Mouse (Mus musculus) layer of hippocampus, adult 11-12 months (tissue): ENCODE measurements around the gene Igf2r.
A peak's percentile ranks its signal among the peaks of the same experiment; 100 is the strongest.

Experiments
- DNase-seq: peaks from one replicate; pipeline ENCODE4 v3.0.0; 2022; ENCODE audit warnings: low spot score

The Igf2r gene

GRCm38 (mm10) chr17:12782861-12783847 is 13.7 kb upstream of the Igf2r start:
- DNase-seq: no peak

DNA sequence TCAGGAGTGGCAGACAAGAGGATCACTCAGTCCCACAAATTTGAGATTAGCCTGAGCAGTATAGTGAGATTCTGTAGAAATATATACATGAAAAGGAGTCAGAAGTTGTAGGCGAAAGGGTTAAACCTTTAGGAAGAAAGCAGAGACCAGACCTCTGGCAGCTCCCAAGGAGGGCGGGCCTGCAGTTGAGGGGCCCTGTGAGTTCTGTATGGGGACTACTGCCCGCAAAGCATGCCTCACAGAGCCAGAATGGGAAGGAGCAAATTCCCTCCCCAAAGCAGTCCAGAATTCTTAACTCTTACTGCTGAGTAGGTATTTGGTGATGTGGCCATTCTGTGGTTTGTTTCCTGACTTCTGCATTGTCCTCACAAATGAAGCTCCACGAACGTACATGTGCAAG is 11.6 kb upstream of the Igf2r start:
- DNase-seq: no peak

- DNase-seq: no peak
These were observed 10.7 kb upstream of the Igf2r start for GRCm38 (mm10) chr17:12780125-12780524.

GRCm38 (mm10) chr17:12779442-12779841 is 10.0 kb upstream of the Igf2r start:
- DNase-seq: no peak

- DNase-seq: no peak
These were observed 4.5 kb upstream of the Igf2r start for GRCm38 (mm10) chr17:12773956-12774355.

- DNase-seq: no peak
These were observed 1.0 kb upstream of the Igf2r start for GRCm38 (mm10) chr17:12770500-12770899.

DNA sequence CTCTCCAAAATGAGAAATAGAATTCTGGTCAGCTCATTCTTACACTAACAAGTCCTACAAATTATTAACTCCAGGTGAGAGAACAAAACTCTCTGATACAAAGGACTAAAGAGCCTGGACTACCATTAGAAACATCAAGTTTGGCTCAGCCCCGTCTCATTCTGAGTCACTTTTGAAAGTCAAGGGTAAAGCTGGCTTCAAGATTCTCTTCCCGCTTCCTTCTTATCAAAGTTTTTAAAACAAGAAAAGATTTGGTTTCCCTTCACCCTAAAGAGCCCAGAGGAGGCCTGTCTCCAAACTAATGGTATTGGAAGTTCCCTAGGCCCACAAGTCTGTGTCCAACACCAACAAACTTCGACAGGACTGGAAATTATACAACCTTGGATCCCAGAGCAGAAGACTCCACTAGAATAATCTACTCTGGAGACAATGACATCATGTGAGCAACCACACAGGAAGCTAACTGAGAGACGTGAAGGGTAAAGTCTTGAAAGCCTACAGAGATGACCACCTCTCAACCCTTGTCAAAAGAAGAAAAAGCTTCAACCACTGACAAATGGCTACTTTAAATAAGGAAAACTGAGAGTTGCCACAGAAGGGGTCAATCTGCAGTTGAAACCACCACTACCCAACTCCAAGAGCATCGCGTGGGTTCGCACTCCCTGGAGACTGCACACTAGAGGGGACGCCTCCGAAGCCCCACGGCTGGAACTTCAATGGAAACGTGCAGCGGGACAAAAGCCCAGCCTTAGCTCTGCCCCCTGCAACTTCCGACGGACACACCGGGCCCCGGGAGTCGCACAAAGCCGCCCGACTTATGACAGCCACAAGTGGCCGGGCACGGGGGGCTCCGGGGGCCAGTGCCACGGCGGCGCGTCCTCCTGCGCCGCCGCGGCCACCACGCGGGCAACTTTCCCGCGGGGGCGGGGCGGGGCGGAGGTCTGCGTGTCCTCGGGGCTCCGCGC is 767 bp downstream of the Igf2r start:
- no peak for DNase-seq

DNA sequence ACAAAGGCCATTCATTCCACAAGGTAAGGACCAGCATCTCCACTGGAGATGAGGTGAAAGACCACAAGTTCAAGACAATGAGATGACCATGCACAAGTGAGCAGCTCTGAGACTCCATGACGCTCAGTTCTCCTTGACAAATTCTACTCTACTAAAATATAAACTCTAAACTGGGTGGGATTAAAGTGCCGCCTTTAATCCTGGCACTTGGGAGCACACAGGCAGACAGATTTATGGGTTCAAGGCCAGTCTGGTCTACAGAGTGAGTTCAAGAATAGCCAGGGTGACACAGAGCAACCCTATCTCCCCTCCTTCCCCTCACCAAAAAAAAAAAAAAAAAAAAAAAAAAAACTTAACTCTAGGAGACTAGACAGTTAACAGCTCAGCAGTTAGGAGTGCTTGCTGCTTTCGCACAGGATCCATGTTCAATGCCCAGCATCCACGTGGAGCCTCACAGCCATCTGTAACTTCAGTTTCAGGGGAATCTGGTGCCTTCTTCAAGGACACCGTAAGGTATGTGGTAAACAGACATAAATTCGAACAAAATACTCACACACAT is 2.1 kb downstream of the Igf2r start:
- no peak for DNase-seq

GRCm38 (mm10) chr17:12763412-12763811 is 6.1 kb downstream of the Igf2r start:
- DNase-seq: no peak

GRCm38 (mm10) chr17:12760355-12761146 is 8.9 kb downstream of the Igf2r start:
- DNase-seq: no peak

- DNase-seq: no peak
These were observed 9.8 kb downstream of the Igf2r start for GRCm38 (mm10) chr17:12759646-12760074.

DNA sequence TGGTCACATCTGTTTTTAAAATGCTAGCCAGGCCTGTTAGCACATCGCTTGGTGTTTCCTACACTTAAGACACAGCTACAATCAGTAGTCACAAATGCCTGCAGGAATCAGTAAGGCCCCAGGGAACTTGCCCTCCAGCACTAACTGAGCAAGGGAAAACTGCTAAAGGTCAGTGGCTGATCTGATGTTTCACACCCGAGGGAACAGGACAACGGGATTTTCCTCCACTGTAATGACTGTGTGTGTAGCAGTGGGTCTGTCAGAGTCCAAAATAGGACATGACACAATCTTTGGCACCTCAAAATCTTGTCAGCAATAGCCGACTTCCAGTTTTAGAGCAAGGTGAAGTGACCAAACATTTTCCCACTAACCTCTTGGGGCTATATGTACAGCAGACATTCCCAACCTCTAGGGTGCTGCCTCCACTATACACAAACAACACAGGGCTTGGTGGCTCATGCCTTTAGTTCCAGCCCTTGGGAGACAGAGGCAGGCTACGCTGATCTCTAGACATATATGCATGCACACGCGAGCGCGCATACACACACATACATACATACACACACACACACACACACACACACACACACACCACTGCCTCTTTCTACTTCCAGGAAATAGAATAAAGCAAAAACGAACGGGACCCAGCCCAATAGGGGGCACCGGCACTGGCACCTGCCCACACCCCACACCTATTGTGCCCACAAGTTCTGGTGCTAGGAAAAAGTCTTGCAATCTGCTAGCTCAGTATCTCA is 10.6 kb downstream of the Igf2r start:
- no peak for DNase-seq

DNA sequence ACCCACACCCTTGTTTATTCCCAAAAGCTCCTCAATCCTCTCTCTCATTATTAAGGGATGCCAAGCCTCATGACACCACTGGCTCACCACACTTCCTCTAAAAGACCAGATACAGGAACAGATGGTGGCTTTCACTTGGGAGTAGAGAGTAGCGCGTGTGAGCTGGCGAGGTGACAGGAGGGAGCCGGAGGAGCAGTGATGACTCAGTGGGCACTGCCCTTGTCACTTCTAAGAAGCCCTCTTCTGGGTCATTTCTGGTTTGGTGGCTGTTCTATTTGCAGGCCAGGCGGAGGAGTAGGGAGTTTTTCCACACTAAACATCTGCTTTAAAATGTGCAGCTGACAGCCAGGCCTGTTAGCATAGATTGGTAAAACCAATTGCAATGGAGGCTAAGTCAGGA is 11.5 kb downstream of the Igf2r start:
- peak; percentile 41 for DNase-seq

GRCm38 (mm10) chr17:12757161-12757560 is 12.3 kb downstream of the Igf2r start:
- no peak for DNase-seq

DNA sequence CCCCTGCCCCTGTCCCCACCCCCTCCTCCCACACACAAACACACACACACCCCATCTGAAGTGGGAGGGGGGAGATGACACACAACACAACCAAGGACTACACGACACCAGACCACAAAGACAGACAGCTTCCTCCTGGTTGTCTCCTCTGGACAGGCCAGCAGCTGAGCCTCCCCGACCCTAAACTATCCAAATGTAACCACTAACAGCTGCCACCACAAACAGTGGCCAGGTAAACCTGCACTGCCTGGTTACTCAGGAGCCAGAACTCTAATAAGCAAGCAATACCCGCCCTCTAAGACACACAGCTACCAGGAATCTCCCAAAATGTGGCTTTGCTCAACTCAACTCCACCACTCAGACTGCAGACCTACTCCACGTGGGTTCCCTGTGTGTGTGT is 13.5 kb downstream of the Igf2r start:
- no peak for DNase-seq

DNA sequence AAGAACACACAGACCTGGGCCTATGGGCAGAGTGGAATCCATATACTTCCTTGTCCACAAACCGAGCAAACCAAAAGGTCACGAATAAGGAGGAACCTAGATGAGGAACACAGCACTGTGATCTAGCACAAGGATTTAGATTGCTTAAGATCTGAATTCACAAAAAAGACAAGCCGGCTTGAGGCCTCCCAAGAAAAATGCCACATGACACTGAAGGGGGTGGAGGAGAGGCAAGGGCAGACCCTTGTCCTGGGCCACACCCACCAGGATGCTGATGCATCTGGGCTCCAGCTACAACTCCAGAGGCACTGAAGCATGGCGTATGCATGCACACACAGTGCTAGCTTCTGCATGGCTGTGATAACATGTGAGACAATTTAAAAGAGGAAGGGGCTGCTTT is 14.3 kb downstream of the Igf2r start:
- DNase-seq: no peak

GRCm38 (mm10) chr17:12754243-12755007 is 15.0 kb downstream of the Igf2r start:
- DNase-seq: no peak

DNA sequence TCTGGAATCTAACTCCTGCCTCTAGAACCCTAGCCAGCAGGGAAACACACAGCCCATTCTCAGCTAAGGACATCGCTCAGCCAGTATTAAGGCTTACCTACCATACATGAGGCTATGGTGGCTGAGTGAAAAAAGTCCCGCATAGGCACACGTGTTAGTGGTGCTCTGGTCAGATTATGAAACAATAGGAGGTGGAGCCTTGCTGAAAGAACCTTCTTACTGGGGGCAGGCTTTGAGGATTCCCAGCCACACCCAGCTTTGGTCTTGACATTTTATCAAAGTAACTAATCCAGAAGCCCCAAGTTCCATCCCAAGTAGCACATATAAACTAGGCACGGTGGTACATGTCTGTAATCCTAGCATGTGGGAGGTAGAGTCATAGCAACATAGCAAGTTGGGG is 16.4 kb downstream of the Igf2r start:
- no peak for DNase-seq

- DNase-seq: no peak
These were observed 17.8 kb downstream of the Igf2r start for GRCm38 (mm10) chr17:12751641-12752040.

GRCm38 (mm10) chr17:12751218-12751617 is 18.2 kb downstream of the Igf2r start:
- DNase-seq: no peak
